In genomic region chr1:36368969-36369645, GRCm38 (mm10) we compare ENCODE assay signal across 8 mouse cellular contexts. TPM values are rescaled to one million over a fixed set of nuclear protein-coding genes. Genes with fewer than 3 reads are reported as not detected.
A peak's percentile ranks its signal among the peaks of the same experiment; 100 is the strongest.
DNase-seq lines count a peak whose midpoint lies in the region; ATAC-seq and TF ChIP-seq lines count a peak whose summit lies in the region.

Gene Kansl3 (minus strand): TSS chr1:36369181.

- peak; percentile 90 to 91 for DNase-seq in B cell, adult 2 months
- peak; percentile 95 for DNase-seq in brain, adult 2 months (ENCODE audit: low read depth, low spot score)
- DNase-seq in heart, embryonic 10.5 days (ENCODE audit: low spot score) = peak; percentile 94
- peak; percentile 74 for DNase-seq in liver, adult 2 months (ENCODE audit: extremely low read depth, low read depth, low spot score)
- DNase-seq in splenic B cell, adult 2 months (ENCODE audit: low read depth, low spot score) = peak; percentile 94

- peak; percentile 93 for ATAC-seq in erythroblast, adult 5-6 weeks (replicated peaks; ENCODE audit: low FRiP score, poor library complexity, severe bottlenecking)
- ATAC-seq in kidney, embryonic 15.5 days (replicated peaks; ENCODE audit: low FRiP score) = peak; percentile 90

- TF ChIP-seq POLR2A in liver, adult 2 months (IDR thresholded peaks at IDR 0.05; ENCODE audit: extremely low read depth, insufficient read depth, low read length) = peak; percentile 86
- TF ChIP-seq POLR2A in myocyte (IDR thresholded peaks at IDR 0.05; ENCODE audit: insufficient read length, low read depth) = peak; percentile 96

- H3K79me2 ChIP-seq in liver, adult 2 months (ENCODE audit: control insufficient read depth, insufficient read depth, low read length) = peaks cover 33% of the 10 kb centered on the region; the same call in 1 of the 2 replicates
- H3K79me2 ChIP-seq in myocyte (ENCODE audit: control insufficient read depth, insufficient read depth) = peaks cover 46% of the 10 kb centered on the region

- 0 out of 2 replicates have a peak, but pooled peaks cover 3% of the 10 kb centered on the region for H3K27me3 ChIP-seq in heart, embryonic 10.5 days (ENCODE audit: insufficient read depth, poor library complexity, severe bottlenecking)
- no peaks in the 10 kb centered on the region for H3K27me3 ChIP-seq in kidney, embryonic 15.5 days
- H3K27me3 ChIP-seq in liver, adult 2 months (ENCODE audit: control insufficient read depth, insufficient read depth, low read length) = no peaks in the 10 kb centered on the region
- no peaks in the 10 kb centered on the region for H3K27me3 ChIP-seq in myocyte (ENCODE audit: control insufficient read depth, insufficient read depth, insufficient read length)
- H3K27me3 ChIP-seq in splenic B cell, adult 2 months (ENCODE audit: control insufficient read depth, insufficient read depth, low read length, poor library complexity, severe bottlenecking) = no peaks in the 10 kb centered on the region

- peaks cover 14% of the 10 kb centered on the region; the same call in 1 of the 2 replicates for H3K4me1 ChIP-seq in heart, embryonic 10.5 days
- H3K4me1 ChIP-seq in kidney, embryonic 15.5 days = peaks cover 18% of the 10 kb centered on the region
- peaks cover 17% of the 10 kb centered on the region for H3K4me1 ChIP-seq in liver, adult 2 months (ENCODE audit: control insufficient read depth, insufficient read depth, low read length)

- peak within 1 kb of the TSS; percentile 21 for H3ac ChIP-seq in myocyte (ENCODE audit: control insufficient read depth, insufficient read length)

- peak within 1 kb of the TSS; percentile 99 for H3K27ac ChIP-seq in heart, embryonic 10.5 days
- peak within 1 kb of the TSS; percentile 83 for H3K27ac ChIP-seq in kidney, embryonic 15.5 days
- H3K27ac ChIP-seq in liver, adult 2 months (replicated peaks; ENCODE audit: insufficient read depth, low read depth, low read length) = peak within 1 kb of the TSS; percentile 93

- TF ChIP-seq CTCF in liver, adult 2 months (IDR thresholded peaks at IDR 0.05; ENCODE audit: low read depth, low read length) = no peak

- H3K9me3 ChIP-seq in heart, embryonic 10.5 days = no peaks in the 10 kb centered on the region
- no peaks in the 10 kb centered on the region for H3K9me3 ChIP-seq in kidney, embryonic 15.5 days (replicated peaks)

- H3K4me2 ChIP-seq in kidney, embryonic 15.5 days = peak within 1 kb of the TSS; percentile 73
- H3K4me2 ChIP-seq in myocyte (ENCODE audit: low read depth) = peak within 1 kb of the TSS; percentile 67

- peaks cover 23% of the 10 kb centered on the region for H3K36me3 ChIP-seq in heart, embryonic 10.5 days
- peaks cover 27% of the 10 kb centered on the region for H3K36me3 ChIP-seq in kidney, embryonic 15.5 days
- H3K36me3 ChIP-seq in liver, adult 2 months (ENCODE audit: control insufficient read depth, insufficient read depth, low read length) = peaks cover 10% of the 10 kb centered on the region; the same call in 1 of the 2 replicates
- peaks cover 11% of the 10 kb centered on the region for H3K36me3 ChIP-seq in myocyte (ENCODE audit: control insufficient read depth, insufficient read depth)
- H3K36me3 ChIP-seq in splenic B cell, adult 2 months (ENCODE audit: control insufficient read depth, insufficient read depth, low read length, poor library complexity, severe bottlenecking) = 0 out of 2 replicates have a peak, but pooled peaks cover 2% of the 10 kb centered on the region

- 3% methylated on average over 61 of the region's 61 CpGs for WGBS in heart, embryonic 10.5 days
- WGBS in kidney, embryonic 15.5 days = 3% methylated on average over 61 of the region's 61 CpGs
- WGBS in liver, adult 2 months = 4% methylated on average over 61 of the region's 61 CpGs

- peak within 1 kb of the TSS; percentile 95 for H3K4me3 ChIP-seq in heart, embryonic 10.5 days
- H3K4me3 ChIP-seq in kidney, embryonic 15.5 days (replicated peaks) = peak within 1 kb of the TSS; percentile 91
- peak within 1 kb of the TSS; percentile 98 for H3K4me3 ChIP-seq in liver, adult 2 months (ENCODE audit: insufficient read depth, low read depth, low read length)
- peak within 1 kb of the TSS; percentile 58 for H3K4me3 ChIP-seq in myocyte

- peak within 1 kb of the TSS; percentile 95 for H3K9ac ChIP-seq in kidney, embryonic 15.5 days
- peak within 1 kb of the TSS; percentile 99 for H3K9ac ChIP-seq in liver, adult 2 months (ENCODE audit: low read depth, low read length)

TF ChIP-seq in myocyte, 11 proteins besides CTCF, POLR2A, EP300 and RAD21:
- TF ChIP-seq TCF3 (IDR thresholded peaks at IDR 0.05; ENCODE audit: insufficient read length, low read depth) (no peak), REST (IDR thresholded peaks at IDR 0.05; ENCODE audit: insufficient read depth, insufficient read length) (no peak), MYOG (IDR thresholded peaks at IDR 0.05; ENCODE audit: control insufficient read depth in 1 of 3, insufficient read depth in 1 of 3, insufficient read length in 2 of 3, low read depth in 2 of 3) (peak in 2 of 3 experiments; percentile 29 to 62), POLR2AphosphoS2 (IDR thresholded peaks at IDR 0.05; ENCODE audit: insufficient read length, low read depth) (peak; percentile 90), MYOD1 (IDR thresholded peaks at IDR 0.05; ENCODE audit: control insufficient read depth in 1 of 3, insufficient read length in 2 of 3, low read depth in 2 of 3) (peak in 1 of 3 experiments; percentile 17), MAX (IDR thresholded peaks at IDR 0.05; ENCODE audit: low read depth) (no peak), CEBPB (IDR thresholded peaks at IDR 0.05; ENCODE audit: insufficient read depth, poor library complexity, severe bottlenecking) (no peak), USF1 (IDR thresholded peaks at IDR 0.05; ENCODE audit: low read depth) (no peak), SRF (IDR thresholded peaks at IDR 0.05; ENCODE audit: control insufficient read depth, insufficient read length, low read depth) (no peak), E2F4 (IDR thresholded peaks at IDR 0.05; ENCODE audit: insufficient read depth) (peak; percentile 56), TCF12 (IDR thresholded peaks at IDR 0.05; ENCODE audit: insufficient read depth, poor library complexity, severe bottlenecking) (no peak)

RNA-seq across cellular contexts. Expression of gene Kansl3, which starts in this region (rescaled TPM):
- total RNA-seq in erythroblast, adult 5-6 weeks (2015; ENCODE audit: low replicate concordance) = 1.9 and 4.6 TPM in 2 replicates
- total RNA-seq in erythroblast, adult 5-6 weeks (2017; ENCODE audit: low replicate concordance) = 10.1 and 13.5 TPM in 2 replicates
- polyA plus RNA-seq in heart, embryonic 10.5 days (2016; fragmentation: Nextera tagmentation; extraction: Ambion mirVana) = 46.7 and 52.1 TPM in 2 replicates
- 44.8 and 49.9 TPM in 2 replicates for polyA plus RNA-seq in kidney, embryonic 15.5 days (2015; fragmentation: Nextera tagmentation; extraction: Ambion mirVana)
- 14.9 and 21.7 TPM in 2 replicates for total RNA-seq in liver, adult 2 months (2014; rRNA removed)
- 20.8 and 25.4 TPM in 2 replicates for polyA plus RNA-seq in liver, adult 2 months (2012; rRNA removed)
- 35.7 TPM for polyA plus RNA-seq in myocyte (2012; fragmentation: generic; extraction: Trizol)

Comparison
In these comparisons a context has a peak if more than half of its experiments do, and no peak if none do; other contexts are left out.
1. Peak in every context shown above with its lines: DNase-seq, ATAC-seq, H3K4me3 ChIP-seq and H3K27ac ChIP-seq.